Mouse (Mus musculus) heart, embryonic 14.5 days (tissue): ENCODE results near the gene Spata32. TPM values are rescaled to one million over a fixed set of nuclear protein-coding genes. Genes with fewer than 3 reads are reported as not detected.

Experiments
- ATAC-seq: fragments of 200-750 bp; cut with Nextera tagmentation; 2 replicates; pipeline ENCODE4 v1.8.0; 2017; ENCODE audit warnings: low read depth, moderate TSS enrichment; ENCODE audit not compliant: insufficient number of reproducible peaks, insufficient read depth, low FRiP score
- H3K27ac ChIP-seq, 2 experiments: fragments of 200-500 bp in 1 of 2; fragments of 300-500 bp in 1 of 2; sonication (generic) in 1 of 2; replicated peaks in 1 of 2; 2 replicates each; pipeline ENCODE4 v1.5.1; 2012 to 2014; ENCODE audit warnings: low read depth in 2 of 2, low read length in 2 of 2, control low read depth in 1 of 2, mild to moderate bottlenecking in 1 of 2, mixed read lengths in 1 of 2; ENCODE audit not compliant: control insufficient read depth in 1 of 2, insufficient read depth in 1 of 2
- H3K27me3 ChIP-seq: fragments of 300-500 bp; sonication (generic); 2 replicates; pipeline ENCODE4 v1.6.1; 2014; ENCODE audit warnings: mild to moderate bottlenecking, low read length, control low read depth; ENCODE audit not compliant: control insufficient read depth, insufficient read depth
- H3K36me3 ChIP-seq: fragments of 300-500 bp; sonication (generic); 2 replicates; pipeline ENCODE4 v1.6.1; 2014; ENCODE audit warnings: mild to moderate bottlenecking, control low read depth, low read length, mixed read lengths; ENCODE audit not compliant: control insufficient read depth, insufficient read depth
- H3K4me1 ChIP-seq, 2 experiments: fragments of 200-500 bp in 1 of 2; fragments of 300-500 bp in 1 of 2; sonication (generic) in 1 of 2; 2 replicates each; pipeline ENCODE4 v1.6.1; 2012 to 2014; ENCODE audit warnings: low read length in 2 of 2, control low read depth in 1 of 2, mixed read lengths in 1 of 2; ENCODE audit not compliant: control insufficient read depth in 2 of 2, insufficient read depth in 2 of 2
- H3K4me2 ChIP-seq: fragments of 300-500 bp; sonication (generic); 2 replicates; pipeline ENCODE4 v1.6.1; 2014; ENCODE audit warnings: mild to moderate bottlenecking, low read length
- H3K4me3 ChIP-seq, 2 experiments: fragments of 200-500 bp in 1 of 2; fragments of 300-500 bp in 1 of 2; sonication (generic) in 1 of 2; 2 replicates each; pipeline ENCODE4 v1.5.1; 2012 to 2014; ENCODE audit warnings: low read length in 2 of 2, mild to moderate bottlenecking in 2 of 2, control low read depth in 1 of 2, low read depth in 1 of 2, moderate library complexity in 1 of 2; ENCODE audit not compliant: control insufficient read depth in 1 of 2, insufficient read depth in 1 of 2
- H3K9ac ChIP-seq: fragments of 300-500 bp; sonication (generic); 2 replicates; pipeline ENCODE4 v1.6.1; 2014; ENCODE audit warnings: mild to moderate bottlenecking, low read length
- H3K9me3 ChIP-seq: fragments of 300-500 bp; sonication (generic); 2 replicates; pipeline ENCODE4 v1.6.1; 2016; ENCODE audit warnings: low read length, control low read depth; ENCODE audit not compliant: control insufficient read depth
- WGBS: fragments of 180-500 bp; shearing (Covaris S2); extraction: QIAGEN DNeasy Blood & Tissue Kit; methylation state at CpG from one replicate; pipeline ENCODE4 v1.1.7; 2014; 5-methylcytosine and 5-hydroxymethylcytosine counted together
- polyA plus RNA-seq: library from polyadenylated mRNA; unstranded; fragments of >200 nt; fragmentation: Nextera tagmentation; extraction: Ambion mirVana; gene quantifications from 2 replicates; pipeline ENCODE4 v1.2.1, GENCODE M21; 2014

Spata32 gene
- polyA plus RNA-seq, 1 experiment from 2014 or later = not detected

DNA sequence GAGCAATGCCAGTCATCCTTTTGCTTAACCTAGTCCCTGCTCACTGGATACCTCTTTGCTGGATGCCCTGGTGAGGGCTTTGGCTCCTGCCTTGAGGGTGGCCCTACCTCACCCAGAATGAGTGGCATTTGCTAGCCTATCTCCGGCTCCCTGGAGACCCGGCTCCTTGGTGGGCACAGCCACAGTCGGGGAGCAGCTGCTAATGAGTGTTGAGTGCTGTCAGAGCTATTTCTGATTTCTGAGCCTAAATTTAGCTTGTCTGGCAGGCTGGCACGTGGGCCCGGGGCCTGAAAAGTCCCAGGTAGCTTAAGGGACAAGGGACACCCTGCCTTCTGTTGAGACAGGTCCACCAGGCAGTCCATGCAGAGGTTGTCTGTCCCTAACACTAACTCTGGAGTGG, 41.0 kb downstream of the Spata32 start:
- 24% methylated on average over 5 of the region's 5 CpGs for WGBS
- H3K4me2 ChIP-seq = peak overlapping the region; percentile 29
- H3K27ac ChIP-seq = peak overlapping the region; percentile 34 to 64
- peak; percentile 34; the same call in 1 of the 2 replicates for ATAC-seq
- H3K4me3 ChIP-seq = no peak overlapping the region
- H3K9me3 ChIP-seq = no peaks in the 10 kb centered on the region
- peaks cover 21 to 31% of the 10 kb centered on the region in 2 experiments for H3K4me1 ChIP-seq
- H3K9ac ChIP-seq = peak overlapping the region; percentile 36; the same call in 1 of the 2 replicates
- H3K36me3 ChIP-seq = no peaks in the 10 kb centered on the region
- H3K27me3 ChIP-seq = no peaks in the 10 kb centered on the region; the same call in 1 of the 2 replicates

GRCm38 (mm10) chr11:103176510-103176909, 41.7 kb downstream of the Spata32 start:
- WGBS = 93% methylated on average over 1 of the region's 1 CpGs
- Histone ChIP-seq H3K4me2 (no peak overlapping the region; the same call in 1 of the 2 replicates), H3K27me3 (peaks cover 5% of the 10 kb centered on the region), H3K27ac (no peak overlapping the region), H3K9ac (no peak overlapping the region), H3K9me3 (no peaks in the 10 kb centered on the region), H3K4me1 (peaks cover 28 to 38% of the 10 kb centered on the region in 2 experiments), H3K36me3 (no peaks in the 10 kb centered on the region), H3K4me3 (no peak overlapping the region)
- no peak for ATAC-seq

DNA sequence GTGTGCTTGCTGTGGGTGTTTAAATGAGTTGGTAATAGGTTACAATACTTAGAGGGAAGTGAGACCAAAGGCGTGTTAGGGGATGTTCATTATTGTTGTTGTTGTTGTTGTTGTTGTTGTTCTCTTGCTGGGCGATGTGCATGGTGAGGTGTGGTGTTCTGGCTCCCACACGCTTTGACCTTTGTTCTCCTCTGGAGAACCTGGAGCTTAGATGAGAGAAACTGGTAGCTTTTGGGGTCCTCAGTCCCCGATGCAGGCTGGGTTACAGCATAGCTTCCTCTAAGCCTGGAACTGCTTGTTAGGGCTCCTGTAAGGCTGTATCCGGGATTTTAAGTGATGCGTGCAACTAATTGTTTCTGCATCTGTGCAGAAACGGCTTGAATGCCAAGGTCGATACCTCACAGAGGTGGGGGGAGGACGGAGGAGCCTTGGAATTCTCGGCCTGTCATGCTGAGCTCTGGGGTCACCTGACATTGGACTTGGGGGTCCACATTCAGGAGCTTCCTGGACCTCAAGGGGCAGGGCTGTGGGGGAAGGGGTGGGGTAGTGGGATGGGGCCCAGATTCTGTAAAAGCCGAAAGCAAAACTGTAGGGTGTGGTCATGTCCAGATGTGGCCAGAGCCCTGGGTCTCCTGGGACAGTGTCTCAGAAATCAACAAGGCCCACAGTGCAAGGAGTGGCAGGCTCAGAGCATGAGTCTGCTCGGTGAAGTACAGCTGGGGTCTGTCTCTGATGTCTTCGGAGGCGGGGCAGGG, 42.4 kb downstream of the Spata32 start:
- Histone ChIP-seq H3K36me3 (no peaks in the 10 kb centered on the region), H3K4me2 (no peak overlapping the region), H3K9ac (no peak overlapping the region), H3K27ac (no peak overlapping the region), H3K27me3 (peaks cover 10% of the 10 kb centered on the region), H3K9me3 (no peaks in the 10 kb centered on the region), H3K4me1 (peaks cover 28 to 42% of the 10 kb centered on the region in 2 experiments), H3K4me3 (no peak overlapping the region)
- ATAC-seq = no peak
- WGBS = 78% methylated on average over 14 of the region's 14 CpGs

DNA sequence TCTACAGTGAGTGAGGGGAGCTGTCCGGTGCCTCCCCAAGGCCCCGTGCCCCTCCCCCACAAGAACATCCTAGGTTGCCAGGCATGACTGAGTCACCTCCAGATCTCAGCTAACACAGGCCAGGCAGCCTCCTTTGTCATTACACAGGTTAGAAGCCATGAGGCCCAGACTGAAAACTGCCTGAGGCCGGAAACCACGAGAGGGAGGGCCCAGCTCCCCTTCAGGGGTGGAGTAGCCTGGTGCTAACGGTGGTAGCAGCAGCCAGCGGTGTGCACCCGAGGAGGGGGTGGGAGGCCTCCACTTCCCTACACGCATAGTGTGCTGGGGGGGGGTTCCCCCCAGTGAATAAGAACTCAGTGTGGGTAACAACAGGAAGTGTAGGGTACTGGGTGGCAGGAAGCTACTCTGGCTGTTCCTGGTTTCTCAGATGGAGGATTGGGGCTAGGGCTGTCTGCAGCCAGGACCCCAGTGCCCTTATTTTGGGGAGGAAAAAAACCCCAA, 43.3 kb downstream of the Spata32 start:
- WGBS = 57% methylated on average over 8 of the region's 8 CpGs
- Histone ChIP-seq H3K27me3 (peaks cover 18% of the 10 kb centered on the region), H3K4me2 (no peak overlapping the region), H3K27ac (no peak overlapping the region), H3K36me3 (no peaks in the 10 kb centered on the region), H3K9me3 (no peaks in the 10 kb centered on the region), H3K9ac (peak overlapping the region; percentile 34; the same call in 1 of the 2 replicates), H3K4me1 (peaks cover 28 to 48% of the 10 kb centered on the region in 2 experiments), H3K4me3 (no peak overlapping the region)
- ATAC-seq = no peak

DNA sequence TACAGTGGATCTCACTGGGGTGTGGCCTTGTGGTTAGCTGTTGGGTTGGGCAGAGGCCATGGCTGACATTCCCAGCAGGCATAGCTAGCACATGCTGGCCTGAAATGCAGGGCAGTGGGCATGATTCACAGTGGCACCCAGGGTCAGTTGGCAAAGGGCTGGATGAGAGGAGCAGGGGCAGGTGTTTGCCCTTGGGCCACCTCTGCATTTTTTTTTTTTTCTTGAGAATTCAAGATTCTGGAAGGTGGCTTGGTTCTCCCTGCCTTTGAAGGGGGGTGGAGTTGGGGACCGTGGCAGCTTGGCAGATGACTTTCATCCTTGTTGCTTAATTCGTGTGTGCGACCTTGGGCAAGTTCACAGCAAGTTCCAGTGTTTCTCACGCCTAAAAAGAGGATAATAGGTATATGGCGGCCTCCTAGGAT, 43.8 kb downstream of the Spata32 start:
- Histone ChIP-seq H3K4me2 (no peak overlapping the region), H3K9ac (no peak overlapping the region)

DNA sequence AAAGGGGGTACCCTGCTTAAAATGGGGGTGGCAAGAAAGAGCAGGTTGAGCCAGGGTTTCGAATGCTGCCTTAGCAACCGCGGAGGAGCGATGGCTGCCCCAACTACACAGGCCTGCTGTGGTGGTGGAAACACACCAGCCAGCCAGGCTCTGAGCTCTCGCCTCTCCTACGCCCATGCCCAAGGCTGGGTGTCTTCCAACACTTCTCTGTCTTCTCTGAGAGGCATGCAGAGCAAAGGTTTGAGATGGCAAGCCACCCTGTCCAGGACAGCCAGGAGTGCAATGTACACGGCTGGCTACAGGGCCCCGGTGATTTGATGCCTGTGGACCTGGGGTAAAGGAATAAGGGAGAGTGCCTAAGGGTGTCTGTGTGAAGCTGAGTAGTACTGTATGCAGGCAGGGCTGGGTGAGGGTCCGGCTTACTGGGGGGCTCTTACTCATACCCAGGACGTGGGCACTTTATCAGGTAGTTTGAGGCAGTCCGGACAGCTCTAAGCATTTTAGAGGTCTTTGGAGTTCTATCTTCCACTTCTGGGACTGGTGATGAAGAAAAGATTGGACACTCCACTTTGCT, 44.4 kb downstream of the Spata32 start:
- Histone ChIP-seq H3K9ac (no peak overlapping the region), H3K4me3 (no peak overlapping the region), H3K36me3 (no peaks in the 10 kb centered on the region), H3K27me3 (peaks cover 22% of the 10 kb centered on the region), H3K4me2 (no peak overlapping the region), H3K4me1 (peaks cover 28 to 48% of the 10 kb centered on the region in 2 experiments), H3K27ac (no peak overlapping the region), H3K9me3 (no peaks in the 10 kb centered on the region)
- WGBS = 93% methylated on average over 11 of the region's 11 CpGs
- ATAC-seq = no peak

More for the DNA sequence above, 43.8 kb downstream of the Spata32 start:
- Histone ChIP-seq H3K27ac (no peak overlapping the region), H3K36me3 (no peaks in the 10 kb centered on the region), H3K27me3 (peaks cover 22% of the 10 kb centered on the region), H3K9me3 (no peaks in the 10 kb centered on the region), H3K4me3 (no peak overlapping the region), H3K4me1 (peaks cover 28 to 48% of the 10 kb centered on the region in 2 experiments)
- 78% methylated on average over 5 of the region's 5 CpGs for WGBS
- ATAC-seq = no peak

DNA sequence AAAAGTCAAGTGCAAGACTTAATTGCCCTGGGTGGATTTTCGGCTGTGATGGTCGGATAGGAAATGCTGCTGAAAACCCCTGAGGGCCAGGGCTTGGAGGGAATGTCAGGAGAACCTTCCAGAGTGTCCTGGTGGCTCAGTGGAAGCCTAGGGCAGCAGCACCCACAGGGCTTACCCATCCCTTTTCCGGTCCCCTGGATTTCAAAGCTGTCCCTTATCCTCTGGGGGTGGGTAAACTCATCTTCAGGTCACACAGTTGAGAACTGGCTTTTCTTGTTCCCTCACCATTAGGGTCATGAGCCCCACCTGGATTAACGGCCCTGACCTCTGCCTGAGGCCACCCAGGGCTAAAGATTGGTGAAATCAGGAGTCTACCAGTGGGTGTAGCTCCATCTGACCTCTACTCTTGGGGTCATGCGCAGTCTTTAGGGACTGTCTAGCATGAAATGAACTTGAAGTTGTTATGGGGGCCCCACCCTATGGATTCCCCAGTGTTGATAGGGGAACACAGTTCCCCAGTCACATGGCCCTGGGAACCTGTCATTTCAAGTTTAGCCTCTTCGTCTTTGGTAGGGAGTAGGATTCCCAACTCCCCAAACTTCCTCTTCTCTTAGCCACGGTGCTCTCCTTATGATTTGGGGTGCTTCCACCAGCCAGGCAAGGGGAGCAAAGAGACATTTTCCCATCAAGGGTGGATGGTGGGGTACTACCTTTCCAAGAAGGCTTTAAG, 45.0 kb downstream of the Spata32 start:
- Histone ChIP-seq H3K4me2 (no peak overlapping the region), H3K27ac (no peak overlapping the region), H3K4me1 (peaks cover 28 to 47% of the 10 kb centered on the region in 2 experiments), H3K4me3 (no peak overlapping the region), H3K36me3 (no peaks in the 10 kb centered on the region), H3K27me3 (peaks cover 22% of the 10 kb centered on the region), H3K9ac (no peak overlapping the region), H3K9me3 (no peaks in the 10 kb centered on the region)
- no peak for ATAC-seq
- WGBS = 84% methylated on average over 7 of the region's 7 CpGs
